Mouse (Mus musculus) embryonic facial prominence, embryonic 14.5 days (tissue): Measurements from ENCODE around the gene Trim66. TPM values are rescaled to one million over a fixed set of nuclear protein-coding genes. Genes with fewer than 3 reads are reported as not detected.

Experiments
- ATAC-seq: fragments of 200-750 bp; cut with Nextera tagmentation; 2 replicates; pipeline ENCODE4 v1.8.0; 2017; ENCODE audit warnings: low read depth, moderate number of reproducible peaks, moderate TSS enrichment
- DNase-seq: peaks from one replicate; pipeline ENCODE4 v3.0.0-alpha.2; 2015; ENCODE audit warnings: low spot score
- H3K27ac ChIP-seq: fragments of 300-500 bp; sonication (generic); replicated peaks from 2 replicates; pipeline ENCODE4 v1.5.1; 2014; ENCODE audit warnings: low read depth, mild to moderate bottlenecking, low read length, moderate library complexity
- H3K27me3 ChIP-seq: fragments of 300-500 bp; sonication (generic); replicated peaks from 2 replicates; pipeline ENCODE4 v1.6.1; 2014; ENCODE audit warnings: low read length; ENCODE audit not compliant: control insufficient read depth, insufficient read depth
- H3K36me3 ChIP-seq: fragments of 300-500 bp; sonication (generic); 2 replicates; pipeline ENCODE4 v1.6.1; 2014; ENCODE audit warnings: low read length, mixed read lengths; ENCODE audit not compliant: control insufficient read depth, insufficient read depth
- H3K4me1 ChIP-seq: fragments of 300-500 bp; sonication (generic); 2 replicates; pipeline ENCODE4 v1.6.1; 2014; ENCODE audit warnings: antibody characterized with exemption, low read length; ENCODE audit not compliant: control insufficient read depth, insufficient read depth
- H3K4me2 ChIP-seq: fragments of 300-500 bp; sonication (generic); 2 replicates; pipeline ENCODE4 v1.6.1; 2014; ENCODE audit warnings: low read depth, mild to moderate bottlenecking, low read length, moderate library complexity, mixed read lengths
- H3K4me3 ChIP-seq: fragments of 300-500 bp; sonication (generic); 2 replicates; pipeline ENCODE4 v1.5.1; 2014; ENCODE audit warnings: low read depth, mild to moderate bottlenecking, low read length
- H3K9ac ChIP-seq: fragments of 300-500 bp; sonication (generic); 2 replicates; pipeline ENCODE4 v1.6.1; 2014; ENCODE audit warnings: low read depth, mild to moderate bottlenecking, low read length, moderate library complexity, mixed read lengths
- H3K9me3 ChIP-seq: fragments of 300-500 bp; sonication (generic); 2 replicates; pipeline ENCODE4 v1.6.1; 2016; ENCODE audit warnings: low read length; ENCODE audit not compliant: control insufficient read depth
- WGBS: fragments of 180-500 bp; shearing (Covaris S2); extraction: QIAGEN DNeasy Blood & Tissue Kit; methylation state at CpG from one replicate; pipeline ENCODE4 v1.1.7; 2014; 5-methylcytosine and 5-hydroxymethylcytosine counted together
- polyA plus RNA-seq: library from polyadenylated mRNA; unstranded; fragments of >200 nt; fragmentation: Nextera tagmentation; extraction: Ambion mirVana; gene quantifications from 2 replicates; pipeline ENCODE4 v1.2.1, GENCODE M21; 2014

The Trim66 gene
- polyA plus RNA-seq = 2.9 and 3.2 TPM in 2 replicates

- no peak for ATAC-seq
- 84% methylated on average over 4 of the region's 4 CpGs for WGBS
These were observed at the start of gene Trim66 for GRCm38 (mm10) chr7:109508034-109508433. Trim66 (minus strand) TSS chr7:109508134.

GRCm38 (mm10) chr7:109546726-109547125 lies 38.8 kb upstream of the Trim66 start:
- no peak for DNase-seq
- peaks cover 63% of the 10 kb centered on the region for H3K36me3 ChIP-seq
- 90% methylated on average over 5 of the region's 5 CpGs for WGBS
- H3K4me2 ChIP-seq = no peak overlapping the region
- ATAC-seq = no peak
- no peak overlapping the region for H3K9ac ChIP-seq
- no peak overlapping the region for H3K4me3 ChIP-seq
- no peaks in the 10 kb centered on the region for H3K27me3 ChIP-seq
- no peaks in the 10 kb centered on the region for H3K9me3 ChIP-seq
- H3K27ac ChIP-seq = no peak overlapping the region
- H3K4me1 ChIP-seq = no peaks in the 10 kb centered on the region

More at GRCm38 (mm10) chr7:109508034-109508433, at the start of gene Trim66:
- no peaks in the 10 kb centered on the region for H3K27me3 ChIP-seq
- H3K9ac ChIP-seq = peak within 1 kb of the TSS; percentile 34; the same call in 1 of the 2 replicates
- H3K27ac ChIP-seq = no peak within 1 kb of the TSS
- no peak for DNase-seq
- H3K4me2 ChIP-seq = no peak within 1 kb of the TSS
- H3K4me3 ChIP-seq = no peak within 1 kb of the TSS
- H3K4me1 ChIP-seq = no peaks in the 10 kb centered on the region
- no peaks in the 10 kb centered on the region for H3K9me3 ChIP-seq
- H3K36me3 ChIP-seq = no peaks in the 10 kb centered on the region

GRCm38 (mm10) chr7:109546186-109546585 lies 38.3 kb upstream of the Trim66 start:
- Histone ChIP-seq H3K9me3 (no peaks in the 10 kb centered on the region), H3K27ac (no peak overlapping the region), H3K36me3 (peaks cover 68% of the 10 kb centered on the region), H3K4me3 (no peak overlapping the region), H3K27me3 (no peaks in the 10 kb centered on the region), H3K4me2 (no peak overlapping the region), H3K4me1 (no peaks in the 10 kb centered on the region), H3K9ac (no peak overlapping the region)
- 76% methylated on average over 2 of the region's 2 CpGs for WGBS
- no peak for DNase-seq
- ATAC-seq = no peak

- Histone ChIP-seq H3K4me2 (no peak overlapping the region), H3K27me3 (no peaks in the 10 kb centered on the region), H3K36me3 (peaks cover 69% of the 10 kb centered on the region), H3K9me3 (no peaks in the 10 kb centered on the region), H3K4me3 (no peak overlapping the region), H3K4me1 (no peaks in the 10 kb centered on the region), H3K9ac (no peak overlapping the region), H3K27ac (no peak overlapping the region)
- DNase-seq (no peak), ATAC-seq (peak; percentile 37; the same call in 1 of the 2 replicates)
- WGBS = 82% methylated on average over 10 of the region's 10 CpGs
These were observed 37.5 kb upstream of the Trim66 start for GRCm38 (mm10) chr7:109545255-109545993.

GRCm38 (mm10) chr7:109544792-109545191 lies 36.9 kb upstream of the Trim66 start:
- Histone ChIP-seq H3K36me3 (peaks cover 70% of the 10 kb centered on the region), H3K27ac (no peak overlapping the region), H3K9ac (no peak overlapping the region), H3K4me1 (no peaks in the 10 kb centered on the region), H3K4me2 (no peak overlapping the region), H3K9me3 (no peaks in the 10 kb centered on the region), H3K4me3 (no peak overlapping the region), H3K27me3 (no peaks in the 10 kb centered on the region)
- DNase-seq = no peak
- 64% methylated on average over 5 of the region's 5 CpGs for WGBS
- no peak for ATAC-seq

GRCm38 (mm10) chr7:109542364-109542628 lies 34.4 kb upstream of the Trim66 start:
- Histone ChIP-seq H3K4me1 (no peaks in the 10 kb centered on the region), H3K9me3 (no peaks in the 10 kb centered on the region), H3K9ac (no peak overlapping the region), H3K4me2 (no peak overlapping the region), H3K27me3 (no peaks in the 10 kb centered on the region), H3K27ac (peak overlapping the region; percentile 23; the same call in 1 of the 2 replicates), H3K36me3 (peaks cover 76% of the 10 kb centered on the region), H3K4me3 (no peak overlapping the region)
- DNase-seq (no peak), ATAC-seq (no peak)
- 88% methylated on average over 3 of the region's 3 CpGs for WGBS

GRCm38 (mm10) chr7:109541609-109542363 lies 33.9 kb upstream of the Trim66 start:
- no peak overlapping the region for H3K4me2 ChIP-seq
- H3K9ac ChIP-seq = no peak overlapping the region
- no peaks in the 10 kb centered on the region for H3K4me1 ChIP-seq
- DNase-seq (no peak), ATAC-seq (no peak)
- WGBS = 86% methylated on average over 10 of the region's 10 CpGs
- 0 out of 2 replicates have a peak overlapping the region, but pooled peaks have one; percentile 15 for H3K27ac ChIP-seq
- H3K9me3 ChIP-seq = no peaks in the 10 kb centered on the region
- peaks cover 71% of the 10 kb centered on the region for H3K36me3 ChIP-seq
- no peaks in the 10 kb centered on the region for H3K27me3 ChIP-seq
- no peak overlapping the region for H3K4me3 ChIP-seq

- H3K4me2 ChIP-seq = no peak overlapping the region
- no peak overlapping the region for H3K9ac ChIP-seq
- H3K36me3 ChIP-seq = peaks cover 75% of the 10 kb centered on the region
- peaks cover under 1% of the 10 kb centered on the region for H3K4me1 ChIP-seq
- no peaks in the 10 kb centered on the region for H3K27me3 ChIP-seq
- no peak overlapping the region for H3K27ac ChIP-seq
- no peak overlapping the region for H3K4me3 ChIP-seq
- no peak for DNase-seq
- H3K9me3 ChIP-seq = no peaks in the 10 kb centered on the region
- no peak for ATAC-seq
These were observed 33.0 kb upstream of the Trim66 start for GRCm38 (mm10) chr7:109540902-109541301.
